In the genomic region with DNA sequence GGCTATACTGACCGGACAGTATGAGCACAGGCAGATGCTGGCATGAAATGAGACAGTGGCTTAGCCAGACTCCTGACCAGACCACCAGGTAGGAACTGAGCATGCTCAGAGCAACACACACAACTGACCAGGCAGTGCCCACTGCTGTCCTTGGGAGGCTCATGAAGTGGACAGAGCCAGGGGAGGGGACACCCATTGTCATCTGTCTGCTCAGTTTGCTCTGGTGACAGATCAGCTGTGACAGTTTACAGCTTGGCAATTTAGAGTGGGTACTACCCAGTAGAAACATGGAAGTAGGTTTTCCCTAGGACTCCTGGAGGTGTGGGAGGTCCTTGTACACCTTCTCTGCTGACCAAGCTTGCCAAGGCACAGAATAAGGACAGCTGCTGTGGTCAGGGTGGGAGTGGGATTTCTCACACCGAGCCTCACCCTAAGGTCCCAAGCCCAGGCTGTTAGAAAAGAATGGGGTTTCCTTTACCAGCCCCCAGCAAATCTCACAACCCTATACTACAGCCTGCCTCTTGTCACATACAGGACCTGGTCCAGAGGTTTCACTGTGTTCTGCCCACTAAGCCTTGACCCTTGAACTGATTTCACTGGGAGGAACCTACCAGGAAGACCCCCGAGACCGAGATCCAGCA, we compare ENCODE assay signal across 8 mouse cellular contexts.
A peak's percentile ranks its signal among the peaks of the same experiment; 100 is the strongest.
DNase-seq lines count a peak whose midpoint lies in the region; ATAC-seq lines count a peak whose summit lies in the region.

No protein-coding gene starts in this region.

- no peak for DNase-seq in heart, adult 11 months
- peak; percentile 51 for DNase-seq in Muller cell, postnatal 12 days (ENCODE audit: inconsistent ontology term)
- no peak for DNase-seq in midbrain, embryonic 10.5 days (ENCODE audit: low spot score)
- no peak for DNase-seq in adrenal gland, postnatal 14 days
- no peak for DNase-seq in spleen, postnatal 4 days (ENCODE audit: low spot score in 2 of 2)
- no peak for DNase-seq in embryo, embryonic 10 days (ENCODE audit: low spot score)

- WGBS in heart, embryonic 11.5 days (ENCODE audit: insufficient replicate concordance): 32% methylated on average over 4 of the region's 4 CpGs
- WGBS in hindbrain, embryonic 12.5 days: 32% methylated on average over 4 of the region's 4 CpGs
- WGBS in midbrain, embryonic 10.5 days: 40% methylated on average over 4 of the region's 4 CpGs

- H3K36me3 ChIP-seq in heart, embryonic 11.5 days (ENCODE audit: control insufficient read depth, insufficient read depth, low read length): no peaks in the 10 kb centered on the region
- no peaks in the 10 kb centered on the region for H3K36me3 ChIP-seq in hindbrain, embryonic 12.5 days
- no peaks in the 10 kb centered on the region for H3K36me3 ChIP-seq in midbrain, embryonic 10.5 days

- H3K9ac ChIP-seq in heart, embryonic 11.5 days (ENCODE audit: low read depth, low read length): peak overlapping the region; percentile 87
- H3K9ac ChIP-seq in hindbrain, embryonic 12.5 days: peak overlapping the region; percentile 83

- peak overlapping the region; percentile 74 for H3K27ac ChIP-seq in heart, embryonic 11.5 days (ENCODE audit: low read depth, low read length)
- H3K27ac ChIP-seq in hindbrain, embryonic 12.5 days: no peak overlapping the region
- peak overlapping the region; percentile 86; the same call in 1 of the 2 replicates for H3K27ac ChIP-seq in midbrain, embryonic 10.5 days (replicated peaks)

- no peaks in the 10 kb centered on the region for H3K9me3 ChIP-seq in heart, embryonic 11.5 days (replicated peaks; ENCODE audit: control insufficient read depth, low read length)
- no peaks in the 10 kb centered on the region for H3K9me3 ChIP-seq in hindbrain, embryonic 12.5 days (replicated peaks)
- no peaks in the 10 kb centered on the region for H3K9me3 ChIP-seq in midbrain, embryonic 10.5 days (replicated peaks)

- peaks cover 3% of the 10 kb centered on the region; the same call in 1 of the 2 replicates for H3K27me3 ChIP-seq in heart, embryonic 11.5 days (ENCODE audit: control insufficient read depth, insufficient read depth, low read length)
- H3K27me3 ChIP-seq in hindbrain, embryonic 12.5 days: no peaks in the 10 kb centered on the region
- peaks cover 22% of the 10 kb centered on the region for H3K27me3 ChIP-seq in midbrain, embryonic 10.5 days (ENCODE audit: low read depth, poor library complexity, severe bottlenecking)

- no peak for ATAC-seq in heart, embryonic 11.5 days (replicated peaks; ENCODE audit: insufficient number of reproducible peaks, low FRiP score, low TSS enrichment)
- ATAC-seq in hindbrain, embryonic 12.5 days (ENCODE audit: low FRiP score): 0 out of 2 replicates have a peak, but pooled peaks have one; percentile 1

- peak overlapping the region; percentile 96 for H3K4me2 ChIP-seq in heart, embryonic 11.5 days
- H3K4me2 ChIP-seq in hindbrain, embryonic 12.5 days (replicated peaks): peak overlapping the region; percentile 96

- peak overlapping the region; percentile 83 for H3K4me3 ChIP-seq in heart, embryonic 11.5 days (ENCODE audit: low read depth, low read length)
- H3K4me3 ChIP-seq in hindbrain, embryonic 12.5 days: peak overlapping the region; percentile 79
- H3K4me3 ChIP-seq in midbrain, embryonic 10.5 days: peak overlapping the region; percentile 83

- H3K4me1 ChIP-seq in heart, embryonic 11.5 days (ENCODE audit: control insufficient read depth, insufficient read depth, low read length): peaks cover 43% of the 10 kb centered on the region
- H3K4me1 ChIP-seq in hindbrain, embryonic 12.5 days: peaks cover 27% of the 10 kb centered on the region
- peaks cover 45% of the 10 kb centered on the region for H3K4me1 ChIP-seq in midbrain, embryonic 10.5 days
